Mouse (Mus musculus) testis, adult 2 months (tissue): ENCODE results near the gene Man1c1. TPM values are rescaled to one million over a fixed set of nuclear protein-coding genes. Genes with fewer than 3 reads are reported as not detected.

ENCODE experiments used
- H3K27ac ChIP-seq: fragments of 200-500 bp; 2 replicates; pipeline ENCODE4 v1.5.1; 2012; ENCODE audit warnings: low read depth, low read length; ENCODE audit not compliant: control insufficient read depth, insufficient read depth
- H3K27me3 ChIP-seq: fragments of 200-500 bp; 2 replicates; pipeline ENCODE4 v1.6.1; 2012; ENCODE audit warnings: mild to moderate bottlenecking, low read length, moderate library complexity; ENCODE audit not compliant: control insufficient read depth, insufficient read depth
- H3K36me3 ChIP-seq: fragments of 200-500 bp; 2 replicates; pipeline ENCODE4 v1.6.1; 2012; ENCODE audit warnings: mild to moderate bottlenecking, low read length; ENCODE audit not compliant: control insufficient read depth, insufficient read depth
- H3K4me1 ChIP-seq: fragments of 200-500 bp; 2 replicates; pipeline ENCODE4 v1.6.1; 2012; ENCODE audit warnings: low read length; ENCODE audit not compliant: control insufficient read depth, insufficient read depth
- H3K4me3 ChIP-seq: fragments of 200-500 bp; 2 replicates; pipeline ENCODE4 v1.5.1; 2012; ENCODE audit warnings: low read depth, mild to moderate bottlenecking, low read length, moderate library complexity, mixed read lengths; ENCODE audit not compliant: control insufficient read depth
- CTCF ChIP-seq: fragments of 200-500 bp; IDR thresholded peaks from 2 replicates; pipeline ENCODE4 v1.5.1; 2012; ENCODE audit warnings: low read depth, mild to moderate bottlenecking, inconsistent platforms, low read length, moderate library complexity; ENCODE audit not compliant: control insufficient read depth, insufficient read depth, insufficient replicate concordance
- POLR2A ChIP-seq: fragments of 200-500 bp; IDR thresholded peaks from 2 replicates; pipeline ENCODE4 v1.6.1; 2012; ENCODE audit warnings: low read depth, mild to moderate bottlenecking, inconsistent platforms, low read length, moderate library complexity; ENCODE audit not compliant: control insufficient read depth
- polyA plus RNA-seq: library from polyadenylated mRNA; depleted of rRNA; stranded (reverse); fragments of >200 nt; gene quantifications from 2 replicates; pipeline ENCODE4 v1.2.3, GENCODE M21; 2012

Gene Man1c1
- polyA plus RNA-seq, 1 experiment = 0.95 TPM

DNA sequence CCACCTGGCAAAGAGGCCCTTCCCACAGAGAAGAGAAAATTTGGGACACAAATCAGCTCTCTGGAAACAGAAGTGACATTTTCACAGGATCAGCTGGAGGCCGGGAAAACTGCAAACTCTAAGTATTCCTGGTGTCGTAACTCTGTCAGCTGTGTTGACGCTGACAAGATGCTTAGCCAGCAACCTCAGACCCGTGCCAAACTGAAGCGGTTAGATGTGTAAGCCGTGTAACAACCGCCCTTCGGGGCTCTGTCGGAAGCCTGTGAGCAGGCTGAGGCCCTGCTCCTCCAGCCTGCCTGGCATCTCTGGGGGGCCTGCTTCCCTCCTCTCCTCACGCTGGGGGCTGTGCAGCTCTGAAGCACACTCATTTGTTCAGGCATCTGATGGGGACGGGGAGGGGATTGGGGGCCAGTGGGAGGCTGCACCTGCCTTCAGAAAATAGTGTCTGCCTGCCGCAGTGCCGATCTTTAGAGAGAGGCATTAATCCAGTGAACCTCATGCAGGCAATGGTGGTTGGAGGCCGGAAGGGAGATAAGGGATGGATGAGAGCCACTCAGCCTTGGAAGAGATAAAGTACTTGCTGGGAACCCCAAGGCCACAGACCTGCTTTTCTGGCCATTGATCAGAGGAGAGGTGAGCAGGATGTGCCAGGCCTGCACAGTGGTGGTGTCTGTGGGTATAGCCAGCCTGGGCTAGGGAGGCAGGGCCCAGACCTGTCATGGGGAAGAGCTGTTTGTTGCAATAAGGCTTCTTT is 79.8 kb downstream of the Man1c1 start:
- H3K27me3 ChIP-seq = no peaks in the 10 kb centered on the region
- TF ChIP-seq POLR2A (no peak), CTCF (no peak)
- no peaks in the 10 kb centered on the region for H3K4me1 ChIP-seq
- H3K36me3 ChIP-seq = no peaks in the 10 kb centered on the region
- H3K27ac ChIP-seq = peak overlapping the region; percentile 23; the same call in 1 of the 2 replicates
- no peak overlapping the region for H3K4me3 ChIP-seq

DNA sequence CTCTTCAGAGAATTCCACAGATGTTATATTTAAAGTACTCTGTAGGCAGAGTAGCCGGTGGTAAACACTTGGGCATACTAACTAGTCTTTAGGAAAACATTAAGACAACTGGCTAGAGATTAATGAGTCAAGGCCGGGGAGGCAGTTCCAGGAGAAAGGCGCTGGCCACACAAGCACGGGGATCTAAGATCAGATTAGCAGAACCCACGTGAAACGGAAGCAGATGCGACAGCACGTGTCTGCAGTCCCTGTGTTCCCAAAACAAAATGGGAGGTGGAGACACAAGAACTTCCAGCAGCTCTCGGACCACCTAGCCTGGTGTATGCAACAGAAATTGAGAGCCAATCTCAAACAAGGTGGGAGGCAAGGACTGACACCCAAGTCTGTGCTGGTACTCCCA is 82.4 kb downstream of the Man1c1 start:
- TF ChIP-seq POLR2A (no peak), CTCF (no peak)
- no peaks in the 10 kb centered on the region for H3K36me3 ChIP-seq

DNA sequence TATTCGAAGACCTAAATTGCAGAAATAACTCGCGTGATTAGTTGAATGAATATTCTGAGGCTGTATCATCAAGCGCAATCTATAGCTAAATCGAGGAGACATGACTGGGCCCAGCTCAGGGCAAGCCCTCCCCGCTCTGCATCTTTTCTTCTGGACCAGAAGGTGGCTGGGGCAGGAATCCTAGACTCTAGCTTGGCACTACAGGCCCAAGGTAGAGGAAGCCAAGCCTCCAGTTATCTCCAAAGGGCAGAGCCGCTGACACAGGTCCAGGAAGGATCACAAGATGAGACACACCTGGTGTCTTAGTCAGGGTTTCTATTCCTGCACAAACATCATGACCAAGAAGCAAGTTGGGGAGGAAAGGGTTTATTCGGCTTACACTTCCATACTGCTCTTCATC is 83.8 kb downstream of the Man1c1 start:
- Histone ChIP-seq H3K27ac (no peak overlapping the region), H3K36me3 (no peaks in the 10 kb centered on the region), H3K4me3 (no peak overlapping the region), H3K27me3 (no peaks in the 10 kb centered on the region), H3K4me1 (no peaks in the 10 kb centered on the region; the same call in 1 of the 2 replicates)
- TF ChIP-seq CTCF = no peak
- no peak for TF ChIP-seq POLR2A

More for the DNA sequence above, 82.4 kb downstream of the Man1c1 start:
- no peak overlapping the region for H3K27ac ChIP-seq
- no peak overlapping the region for H3K4me3 ChIP-seq
- H3K4me1 ChIP-seq = no peaks in the 10 kb centered on the region
- H3K27me3 ChIP-seq = no peaks in the 10 kb centered on the region

DNA sequence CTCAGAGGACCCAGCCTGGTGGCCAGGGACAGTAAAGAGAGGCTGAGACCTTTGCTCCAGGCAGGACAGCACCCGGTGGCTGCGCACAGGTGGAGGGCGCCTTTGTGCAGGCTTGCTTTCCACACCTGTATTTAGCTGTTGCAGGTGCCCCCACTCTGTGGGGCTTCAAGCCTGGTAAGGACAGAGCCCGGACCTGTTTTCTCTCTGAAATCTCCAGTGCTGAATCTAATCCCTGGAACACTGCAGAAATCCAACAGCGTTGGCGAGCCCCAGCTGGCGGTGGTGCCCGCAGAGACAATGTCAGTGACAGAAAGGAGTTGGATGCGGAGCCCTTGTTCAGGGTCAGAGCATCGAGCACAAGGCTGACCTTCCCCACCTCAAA is 84.6 kb downstream of the Man1c1 start:
- Histone ChIP-seq H3K27ac (no peak overlapping the region), H3K36me3 (no peaks in the 10 kb centered on the region), H3K4me1 (no peaks in the 10 kb centered on the region; the same call in 1 of the 2 replicates), H3K27me3 (no peaks in the 10 kb centered on the region), H3K4me3 (no peak overlapping the region)
- TF ChIP-seq CTCF = no peak
- TF ChIP-seq POLR2A = no peak

DNA sequence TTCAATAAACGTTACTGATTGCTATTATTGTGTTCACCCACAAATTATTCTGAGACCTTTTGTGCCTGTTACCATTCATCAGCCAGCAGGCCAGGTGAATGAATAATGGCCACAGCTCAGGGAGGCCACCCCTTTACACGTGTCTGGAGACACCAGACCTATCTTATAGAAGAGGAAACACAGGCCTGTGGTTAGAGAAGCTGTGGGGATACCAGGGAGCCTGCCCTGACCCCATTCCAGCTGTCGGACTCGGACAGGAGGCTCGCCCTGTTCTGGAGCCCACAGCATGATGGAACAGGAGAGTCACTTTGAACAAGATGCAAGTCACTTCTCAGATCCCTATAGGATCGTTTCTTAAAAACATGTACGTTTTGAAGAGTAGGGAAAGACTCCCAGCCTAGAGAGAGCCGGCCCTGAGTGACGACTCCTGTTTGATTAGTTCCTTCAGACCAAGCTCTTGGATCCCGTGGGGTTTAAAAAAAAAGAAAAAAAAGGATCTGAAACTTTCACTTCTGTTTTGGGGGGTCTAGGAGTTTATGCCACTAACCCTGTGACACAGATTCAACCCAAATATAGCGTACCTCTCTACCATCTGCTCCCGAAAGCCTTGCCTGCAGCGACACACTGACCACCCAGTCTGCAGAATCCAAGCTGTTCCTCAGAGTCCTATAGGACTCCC is 85.1 kb downstream of the Man1c1 start:
- Histone ChIP-seq H3K4me3 (no peak overlapping the region), H3K27me3 (no peaks in the 10 kb centered on the region), H3K4me1 (no peaks in the 10 kb centered on the region; the same call in 1 of the 2 replicates), H3K27ac (no peak overlapping the region), H3K36me3 (no peaks in the 10 kb centered on the region)
- TF ChIP-seq CTCF = no peak
- TF ChIP-seq POLR2A = no peak

DNA sequence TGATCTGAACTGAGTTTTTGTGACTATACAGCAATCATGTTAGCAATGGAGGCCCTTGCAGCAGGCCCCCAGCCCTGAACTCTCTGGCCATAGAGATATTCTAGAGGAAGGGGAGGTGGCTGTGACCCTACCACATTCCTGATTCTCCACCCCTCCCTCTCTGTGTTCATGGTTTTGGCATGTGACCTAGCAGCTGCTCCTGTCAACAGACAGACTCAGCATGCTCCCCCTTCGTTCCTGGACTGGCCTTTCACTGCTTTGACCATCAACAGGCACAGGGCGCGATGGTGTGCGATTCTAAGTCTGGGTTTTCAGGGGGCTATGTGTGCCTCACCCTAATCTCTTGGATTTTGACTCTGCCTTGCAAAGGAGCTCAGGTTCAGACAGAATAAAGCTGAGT is 86.3 kb downstream of the Man1c1 start:
- H3K4me3 ChIP-seq = no peak overlapping the region
- H3K27ac ChIP-seq = no peak overlapping the region
- TF ChIP-seq CTCF = no peak
- no peak for TF ChIP-seq POLR2A
- no peaks in the 10 kb centered on the region for H3K27me3 ChIP-seq
- no peaks in the 10 kb centered on the region for H3K36me3 ChIP-seq
- H3K4me1 ChIP-seq = no peaks in the 10 kb centered on the region; the same call in 1 of the 2 replicates

DNA sequence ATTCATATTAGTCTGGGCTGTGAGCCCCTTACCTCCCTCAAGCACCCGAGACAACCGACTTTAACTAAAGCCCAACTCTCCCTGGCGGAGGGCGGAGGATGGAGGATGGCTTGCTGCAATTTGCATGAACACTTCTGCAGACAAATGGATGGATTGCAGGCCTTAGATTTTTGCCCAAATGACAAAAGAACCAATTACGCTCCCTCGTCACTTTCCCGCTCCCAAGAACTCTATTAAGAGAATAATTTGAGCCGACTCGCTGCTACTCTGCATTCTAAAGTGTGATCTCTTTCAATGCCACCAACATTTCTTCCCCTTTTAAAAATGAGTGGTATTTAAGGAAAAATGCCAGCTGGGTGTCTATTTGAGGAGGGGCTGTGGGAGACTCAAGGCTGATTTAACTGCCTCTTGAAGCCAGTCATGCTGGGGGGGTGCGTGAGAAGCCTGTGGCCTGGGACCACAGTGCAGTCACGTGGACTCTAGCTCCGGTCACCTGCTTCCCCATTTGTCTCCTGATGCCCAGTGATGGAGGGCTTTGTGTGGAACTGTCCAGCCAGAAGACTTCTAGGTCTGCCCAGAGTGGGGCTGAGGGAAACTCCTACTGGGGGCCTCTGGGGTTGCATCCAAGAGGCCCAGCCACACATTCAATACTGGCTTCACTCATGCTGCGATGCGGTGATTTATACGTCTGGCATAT is 88.0 kb downstream of the Man1c1 start:
- Histone ChIP-seq H3K27ac (no peak overlapping the region), H3K36me3 (no peaks in the 10 kb centered on the region), H3K27me3 (no peaks in the 10 kb centered on the region), H3K4me3 (no peak overlapping the region), H3K4me1 (no peaks in the 10 kb centered on the region; the same call in none of the 2 replicates)
- TF ChIP-seq POLR2A (no peak), CTCF (no peak)
